Mouse (Mus musculus) gastrocnemius, postnatal 4 days (tissue): ENCODE measurements around the gene Eif3a. TPM values are rescaled to one million over a fixed set of nuclear protein-coding genes. Genes with fewer than 3 reads are reported as not detected.

Experiments
- DNase-seq, 2 experiments: peaks; one replicate each; pipeline ENCODE4 v3.0.0; 2021 to 2022; ENCODE audit warnings: low spot score in 2 of 2, mixed read lengths in 2 of 2
- long read RNA-seq, 2 experiments: library from polyadenylated mRNA; stranded (forward); transcript quantifications; one replicate each; pipeline ENCODE4 v2.0.0; 2021
- total RNA-seq, 2 experiments: library from RNA; stranded (reverse); gene quantifications; 2 replicates each; pipeline ENCODE4 v1.2.3; 2021

Gene Eif3a
- total RNA-seq, result 100 to 1,000 TPM; 123 to 135 TPM
- long read RNA-seq, experiment 1, full-length matches to known transcripts, result 55 of 87 reads
- long read RNA-seq, experiment 1, partial matches to known transcripts, result 25 of 87 reads
- long read RNA-seq, experiment 1, other reads (novel, unspliced or antisense), result 7 of 87 reads
- long read RNA-seq, experiment 2, full-length matches to known transcripts, result 83 of 115 reads
- long read RNA-seq, experiment 2, partial matches to known transcripts, result 19 of 115 reads
- long read RNA-seq, experiment 2, other reads (novel, unspliced or antisense), result 13 of 115 reads

DNA sequence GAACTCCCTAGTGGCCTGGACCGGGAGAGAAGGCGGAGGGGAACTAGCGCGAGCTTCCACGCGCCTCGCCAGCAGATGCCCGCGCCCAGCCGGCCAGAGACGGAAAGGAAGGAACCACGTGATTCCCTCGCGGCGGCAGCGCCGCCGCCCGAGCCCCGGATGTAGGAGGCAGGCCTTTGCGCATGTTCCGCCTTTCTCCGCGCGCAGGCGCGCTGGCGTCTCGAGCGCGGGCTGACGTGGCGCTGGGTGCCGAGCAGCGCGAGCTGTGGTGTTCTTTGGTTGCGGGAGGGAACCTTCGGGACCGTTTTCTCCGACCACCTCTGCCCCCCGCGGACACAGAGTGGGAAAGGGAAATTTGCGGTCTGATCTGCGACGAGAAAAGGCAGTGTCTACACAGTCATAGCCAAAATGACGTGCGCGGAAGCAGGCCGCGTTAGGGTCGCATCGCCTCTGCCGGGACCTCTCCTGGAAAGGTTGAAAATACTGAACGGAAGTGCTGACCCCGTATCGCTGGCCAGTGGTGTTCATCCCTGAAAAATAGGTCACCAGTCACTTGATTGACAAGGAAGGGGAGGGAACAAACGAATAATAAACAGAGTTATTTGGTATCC, at the start of gene Eif3a:
Gene Eif3a (minus strand): TSS at position 108 of the 611 bp plus-strand sequence.
- DNase-seq, result peak; percentile 92 to 96

DNA sequence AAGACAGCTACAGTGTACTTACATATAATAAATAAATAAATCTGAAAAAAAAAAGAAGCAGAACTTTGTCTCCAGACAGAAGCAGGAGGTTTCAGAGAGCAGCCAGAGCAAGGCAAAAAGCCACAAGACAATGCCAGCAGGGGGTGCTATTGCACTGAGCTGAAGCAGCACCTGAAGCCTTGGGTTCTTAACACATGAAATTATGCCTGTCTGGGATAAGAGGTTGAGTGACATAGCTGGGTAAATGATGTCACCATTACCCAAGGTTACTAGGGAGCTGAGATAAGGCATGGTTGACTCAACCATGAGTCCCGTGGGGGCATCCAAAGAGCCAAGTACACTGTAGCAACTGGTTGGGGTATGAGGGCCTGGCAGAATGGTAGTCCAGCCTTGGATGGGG, 47.3 kb upstream of the Eif3a start:
- peak; percentile 24 to 67 for DNase-seq

DNA sequence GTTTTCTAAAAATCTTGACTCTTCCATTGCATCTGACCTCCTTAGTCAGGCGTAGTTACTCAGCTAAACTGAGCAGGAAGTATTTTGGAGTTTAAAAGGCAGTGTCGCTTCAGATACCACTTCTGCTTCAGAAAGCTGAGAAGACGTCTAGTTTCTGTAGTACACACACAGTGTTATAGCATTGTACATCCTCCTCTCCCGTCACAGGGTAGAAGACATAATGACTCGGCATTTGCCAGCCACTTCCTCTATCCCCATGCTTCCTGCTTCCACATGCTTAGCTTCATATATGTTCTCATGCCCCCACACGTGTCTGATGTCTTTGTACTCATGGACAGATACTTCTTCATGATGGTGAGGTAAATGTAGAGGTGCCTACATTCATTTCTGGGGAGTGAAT, 28.2 kb upstream of the Eif3a start:
- no peak for DNase-seq

DNA sequence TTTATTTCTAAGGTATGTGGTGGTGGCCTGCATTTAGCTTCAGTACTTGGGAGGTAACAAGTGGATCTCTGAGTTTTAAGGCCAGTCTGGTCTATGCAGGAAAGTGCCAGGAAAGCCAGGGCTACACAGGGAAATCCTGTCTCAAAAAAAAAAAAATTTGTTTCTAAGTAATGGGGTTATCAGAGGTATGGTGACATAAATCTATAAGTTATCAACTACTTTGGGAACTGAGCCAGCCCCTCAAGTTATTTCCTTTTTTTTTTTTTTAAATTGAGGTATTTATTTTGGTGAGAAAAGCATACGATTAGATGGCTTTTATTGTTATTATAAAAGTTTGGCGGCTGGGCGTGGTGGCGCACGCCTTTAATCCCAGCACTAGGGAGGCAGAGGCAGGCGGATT, 22.7 kb upstream of the Eif3a start:
- DNase-seq, result no peak

DNA sequence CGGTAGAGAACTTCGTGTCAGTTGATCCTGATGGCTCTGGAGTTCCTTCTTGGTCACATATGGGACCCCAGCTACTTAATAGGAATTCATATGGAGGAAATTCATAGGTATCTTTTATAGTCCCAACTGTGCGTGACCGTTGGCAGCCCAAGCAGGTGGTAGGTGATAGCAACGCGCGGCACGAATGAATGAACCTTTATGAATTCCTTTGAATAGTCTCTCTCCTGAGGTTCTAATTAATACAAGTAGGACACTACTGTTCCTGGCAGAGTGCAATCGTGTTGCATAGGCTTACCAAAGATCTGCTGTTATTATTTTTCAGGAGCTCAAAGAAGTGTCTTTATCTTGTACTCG, 21.6 kb upstream of the Eif3a start:
- no peak for DNase-seq

DNA sequence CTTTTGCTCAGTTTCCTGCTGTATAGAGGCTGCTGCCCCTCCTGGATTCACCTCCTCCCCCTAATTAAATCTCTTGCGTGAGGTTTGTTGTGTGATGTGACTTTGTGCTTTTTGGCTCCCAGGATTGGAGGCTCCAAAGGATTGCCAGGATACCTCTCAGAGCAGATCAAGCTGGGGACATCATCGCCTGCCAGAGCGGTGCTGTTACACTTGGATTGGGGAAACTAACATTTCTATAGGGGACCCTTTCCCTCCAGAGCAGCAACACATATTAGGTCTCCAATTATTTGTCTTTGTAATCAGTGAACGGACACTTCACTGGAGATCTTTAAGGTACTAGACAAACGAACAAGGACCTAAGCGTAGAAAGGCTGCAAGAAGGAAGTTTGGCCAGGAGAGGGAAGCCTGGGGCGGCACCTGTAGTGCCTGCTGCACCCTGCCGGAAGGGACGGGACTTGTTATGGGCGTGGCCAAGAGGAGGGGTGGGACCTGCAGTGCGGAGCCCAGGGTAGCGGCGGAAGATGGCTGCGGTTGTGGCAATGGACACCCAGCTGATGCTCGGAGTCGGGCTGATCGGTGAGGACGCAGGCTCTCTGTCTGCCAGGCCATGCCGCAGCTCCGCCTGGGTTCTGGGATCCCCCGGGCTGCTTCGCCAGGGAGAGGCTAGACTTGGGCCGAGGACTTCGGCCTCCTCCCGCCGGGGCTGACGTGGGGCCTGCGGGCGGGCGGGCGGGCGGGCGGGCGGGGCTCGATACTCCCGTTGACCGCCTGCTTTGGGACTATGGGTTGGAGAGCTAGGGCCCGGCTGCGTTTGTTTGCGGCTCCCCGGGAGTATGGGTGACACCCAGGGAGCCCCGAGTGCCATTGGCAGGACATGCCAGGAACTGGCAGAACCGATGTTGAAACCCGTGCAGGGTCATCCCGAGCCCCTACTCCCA, 20.9 kb upstream of the Eif3a start, which contains the start of gene Fam45a:
Gene Fam45a (plus strand): TSS at position 488 of the 938 bp plus-strand sequence.
- peak; percentile 82 to 92 for DNase-seq

DNA sequence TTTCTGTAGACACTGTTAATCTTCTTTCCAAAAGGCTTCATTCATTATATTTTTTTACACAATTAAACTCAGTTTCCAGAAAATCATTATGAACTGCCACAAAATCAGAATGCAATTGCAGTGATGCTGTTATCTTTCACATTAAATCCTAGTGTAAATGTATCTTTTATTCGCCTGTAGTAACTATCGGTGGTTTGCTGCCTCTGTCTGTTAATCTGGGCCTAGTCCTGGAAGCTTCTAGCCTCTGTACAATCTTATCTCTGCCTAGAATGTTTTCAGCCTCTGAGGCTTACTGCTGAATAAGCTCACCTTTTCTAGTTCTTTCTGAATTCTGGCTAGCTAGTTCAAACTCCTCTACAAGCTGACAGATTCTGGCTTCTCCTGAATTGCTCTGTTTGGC, 19.5 kb upstream of the Eif3a start:
- DNase-seq, result no peak

DNA sequence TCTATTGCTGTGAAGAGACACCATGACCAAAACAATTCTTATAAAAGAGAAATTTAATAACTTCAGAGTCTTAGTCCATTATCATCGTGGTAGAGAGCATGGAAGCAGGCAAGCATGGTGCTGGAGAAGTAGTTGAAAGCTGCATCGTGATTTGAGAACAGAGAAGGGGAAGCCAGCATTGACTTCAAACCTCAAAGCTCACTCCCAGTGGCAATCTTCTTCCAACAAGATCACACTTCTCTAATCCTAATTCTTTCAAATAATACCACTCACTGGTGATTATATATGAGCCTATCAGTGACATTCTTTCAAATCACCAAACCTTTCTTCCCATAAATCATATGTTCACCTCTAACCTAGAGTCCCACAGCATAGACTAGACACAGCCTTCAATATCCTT, 14.4 kb upstream of the Eif3a start:
- no peak for DNase-seq

DNA sequence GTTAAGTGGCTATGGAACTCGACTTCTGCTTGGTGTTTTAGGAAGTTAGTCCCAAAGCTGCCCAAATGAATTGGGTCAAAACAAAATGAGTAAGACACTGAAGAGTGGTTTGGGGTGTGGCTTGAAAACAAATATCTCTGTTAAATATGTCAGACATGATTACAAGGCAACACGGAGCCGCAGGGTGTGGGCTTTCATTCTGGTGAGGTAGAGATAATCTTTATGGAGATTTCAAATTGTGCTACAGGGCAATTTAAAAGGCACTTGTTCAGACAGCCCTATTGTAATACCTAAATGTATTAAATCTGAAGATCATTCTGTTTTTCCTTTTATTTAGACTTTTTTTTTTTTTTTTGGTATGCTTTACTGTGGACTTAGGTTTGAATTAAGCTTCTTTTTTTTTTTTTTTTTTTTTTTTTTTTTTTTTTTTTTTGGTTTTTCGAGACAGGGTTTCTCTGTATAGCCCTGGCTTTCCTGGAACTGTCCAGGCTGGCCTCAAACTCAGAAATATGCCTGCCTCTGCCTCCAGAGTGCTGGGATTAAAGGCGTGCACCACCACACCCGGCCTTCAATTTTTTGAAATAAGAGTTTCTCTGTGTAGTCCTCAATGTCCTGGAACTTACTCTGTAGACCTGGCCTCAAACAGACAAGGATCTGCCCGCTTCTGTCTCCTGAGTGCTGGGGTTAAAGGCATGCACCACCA, 9.6 kb upstream of the Eif3a start:
- DNase-seq, result no peak

DNA sequence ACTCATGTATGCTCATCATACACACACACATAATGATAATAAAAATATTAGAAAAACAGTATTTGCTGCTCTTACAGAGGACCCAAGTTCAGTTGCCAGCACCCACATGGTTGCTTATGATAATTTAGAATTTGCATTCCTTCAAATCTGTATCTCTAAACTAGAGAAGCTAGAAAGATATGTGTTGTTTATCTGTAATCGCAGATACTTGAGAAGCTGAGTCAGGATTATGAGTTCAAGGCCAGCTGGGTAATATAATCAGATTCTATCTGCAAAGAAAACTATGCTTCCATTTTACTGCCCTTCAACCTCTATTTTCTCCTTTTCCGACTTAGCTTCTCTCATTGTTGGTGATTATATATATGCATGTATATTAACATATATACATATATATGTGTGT, 7.0 kb upstream of the Eif3a start:
- no peak for DNase-seq

DNA sequence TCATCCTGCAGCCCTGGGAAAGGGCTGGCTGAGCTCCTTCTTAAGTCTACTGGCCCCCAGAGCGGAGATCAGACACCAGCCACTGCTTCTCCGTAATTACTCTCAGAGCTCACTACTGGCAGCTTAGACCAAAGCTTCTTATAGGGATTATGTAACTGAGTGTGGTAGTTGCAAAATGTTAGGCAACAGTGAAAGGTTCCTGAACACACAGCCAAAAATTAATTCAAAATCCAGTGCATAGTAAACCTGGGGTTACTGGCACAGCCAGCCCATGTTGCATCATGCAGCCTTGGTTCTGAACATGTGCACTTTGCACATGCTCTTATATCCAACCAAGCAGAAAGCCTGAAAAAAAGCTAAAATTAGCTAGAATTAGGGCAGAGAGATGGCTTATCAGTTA, 4.8 kb upstream of the Eif3a start:
- no peak for DNase-seq

DNA sequence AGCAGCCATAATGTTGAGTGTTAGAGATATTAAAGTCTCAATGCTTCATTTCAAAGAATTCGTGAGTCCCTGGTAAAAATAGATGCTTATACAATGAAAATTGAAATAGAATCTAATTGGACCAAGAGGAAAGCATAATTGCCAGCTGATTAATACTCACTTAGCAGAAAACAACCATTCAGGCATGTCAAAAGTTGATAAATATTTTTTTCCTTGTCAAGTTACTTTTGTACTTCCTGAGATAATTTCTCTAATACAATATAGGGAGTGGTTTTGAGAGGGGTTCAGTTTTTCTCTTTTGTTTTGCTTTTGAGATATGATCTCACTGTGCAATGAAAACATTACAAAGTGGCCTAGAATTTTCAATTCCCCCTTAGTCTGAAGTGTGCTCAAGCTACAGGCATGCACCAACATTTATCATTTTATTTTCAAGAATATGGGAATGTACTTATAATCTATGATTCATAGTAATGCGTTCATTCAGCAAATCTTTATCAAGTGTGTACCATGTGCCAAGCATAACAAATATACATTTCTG, 2.8 kb upstream of the Eif3a start:
- DNase-seq, result no peak

DNA sequence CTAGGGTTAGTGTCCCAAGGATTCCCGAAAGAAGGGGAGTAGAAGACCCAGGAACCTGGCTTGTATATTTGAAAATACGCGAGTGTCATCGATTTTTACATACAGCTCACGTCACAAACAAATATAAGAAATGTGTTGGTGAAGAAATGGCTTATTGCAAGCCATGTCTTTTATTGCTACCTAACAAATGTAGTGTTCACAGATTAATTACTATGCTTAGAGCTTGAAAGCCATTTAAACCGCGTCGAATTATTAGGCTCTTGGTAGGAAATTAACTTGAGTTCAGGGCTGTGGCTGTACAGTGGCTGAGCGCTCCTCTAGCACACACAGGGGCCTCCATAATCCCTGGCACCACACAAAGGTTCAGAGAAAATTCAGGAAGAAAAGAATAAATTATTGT, 706 bp upstream of the Eif3a start:
- no peak for DNase-seq

DNA sequence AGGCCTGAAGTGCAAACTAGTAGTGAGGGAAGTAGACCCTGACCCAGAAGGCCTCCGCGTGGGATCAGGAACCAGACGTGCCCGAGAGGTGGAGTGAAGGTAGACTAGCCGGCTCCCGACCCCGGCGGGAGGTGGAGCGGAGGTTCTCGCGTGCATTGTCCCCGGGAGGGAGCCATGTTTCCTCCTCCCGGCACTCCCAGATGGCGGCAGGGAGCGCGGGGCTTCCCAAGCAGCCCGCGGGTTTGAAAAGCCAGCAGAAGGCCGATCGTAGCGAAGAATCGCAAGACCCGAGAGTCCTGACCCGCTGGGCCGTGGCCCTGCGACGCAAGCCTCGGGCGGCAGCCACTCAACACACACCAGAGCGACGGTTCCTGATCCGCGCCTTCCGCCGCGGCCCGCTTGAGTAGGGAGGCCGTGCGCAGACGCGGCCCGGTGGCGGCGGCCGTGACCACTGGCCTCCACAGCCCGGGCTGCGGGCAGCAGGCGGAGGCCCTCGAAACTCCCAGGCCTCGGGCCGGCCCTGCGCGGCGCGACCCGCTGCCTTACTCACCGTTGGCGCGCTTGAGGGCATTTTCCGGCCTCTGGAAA, 445 bp downstream of the Eif3a start:
- DNase-seq, result peak; percentile 46 to 62

DNA sequence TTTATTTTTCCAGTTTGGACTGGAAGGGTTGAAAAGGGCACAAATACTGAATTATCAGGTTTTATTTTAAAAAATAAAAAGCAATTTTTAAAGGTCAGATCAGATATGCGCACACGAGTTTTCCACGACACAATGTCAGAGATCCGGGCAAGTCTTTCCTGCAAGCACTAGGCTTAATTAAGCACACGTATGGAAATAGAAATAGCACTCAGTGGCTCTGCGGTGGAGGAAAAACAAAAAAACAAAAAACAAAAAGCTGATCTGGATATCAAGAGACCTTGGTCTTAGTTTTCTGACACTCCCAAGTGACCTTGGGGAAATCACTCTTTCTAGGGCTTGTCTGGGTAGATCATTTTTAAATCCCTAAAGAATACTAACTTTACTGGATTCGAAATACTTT, 1.0 kb downstream of the Eif3a start:
- DNase-seq, result no peak

DNA sequence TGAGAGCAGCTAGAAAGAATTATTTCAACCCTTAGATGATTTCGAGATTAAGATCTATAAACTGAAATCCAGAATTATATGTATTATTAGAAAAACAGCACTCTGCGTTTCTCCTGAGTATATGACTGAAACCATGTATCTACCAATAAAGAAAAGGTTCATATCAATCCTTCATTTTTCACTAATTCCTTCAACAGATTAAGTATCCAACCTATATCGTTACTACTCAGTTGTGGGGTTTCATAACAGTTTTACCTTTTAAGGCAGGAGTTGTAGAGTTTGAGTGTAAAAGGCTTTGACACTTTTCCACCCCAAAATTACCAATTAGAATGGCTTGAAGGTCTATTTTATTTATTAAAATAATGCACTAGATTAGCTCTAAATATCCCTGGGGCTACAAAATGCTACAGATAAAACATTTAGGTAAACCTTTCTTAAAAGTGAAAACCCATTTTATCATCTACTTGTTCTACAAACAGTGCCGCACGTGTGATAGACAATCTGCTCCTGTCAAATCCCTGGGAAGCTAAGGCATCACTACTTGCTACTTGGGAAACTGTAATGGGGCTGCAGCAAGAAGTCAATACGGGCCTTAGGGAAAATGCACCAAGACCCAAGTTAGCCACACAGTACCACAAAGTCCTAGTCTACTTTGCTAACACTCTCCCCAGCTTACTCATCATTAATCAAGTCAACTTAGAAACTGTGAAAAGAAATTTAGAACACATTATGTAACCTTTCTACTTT, 2.1 kb downstream of the Eif3a start:
- no peak for DNase-seq

DNA sequence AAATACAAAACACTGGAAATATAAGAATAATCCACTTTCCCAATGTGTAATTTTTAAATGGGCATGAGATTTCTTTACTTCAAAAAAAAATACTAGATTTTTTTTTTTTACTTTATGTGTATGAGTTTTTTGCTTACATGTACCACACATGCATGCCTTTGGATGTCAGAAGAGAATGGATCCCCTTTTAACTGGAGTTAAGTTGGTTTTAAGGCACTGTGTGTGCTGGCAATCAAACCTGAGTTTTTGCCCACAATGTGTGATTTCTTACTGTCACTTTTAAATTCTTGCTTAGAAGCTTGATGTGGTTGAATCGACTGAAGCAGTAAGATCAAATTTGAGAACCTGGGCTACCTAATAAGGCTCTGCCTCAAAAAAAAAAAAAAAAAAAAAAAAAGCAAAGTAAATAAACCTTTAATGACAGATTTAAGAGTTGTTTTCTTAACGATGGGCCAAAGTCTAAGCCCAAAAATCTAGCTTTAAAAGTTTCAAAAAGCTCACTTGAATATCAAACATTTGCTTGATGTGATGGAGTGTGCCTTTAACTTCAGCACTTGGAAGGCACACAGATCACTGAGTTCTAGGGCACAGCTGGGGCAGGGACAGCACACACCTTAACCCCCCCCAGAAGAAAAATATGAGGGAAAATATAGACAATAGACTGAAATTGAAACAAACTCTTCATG, 2.9 kb downstream of the Eif3a start:
- no peak for DNase-seq

DNA sequence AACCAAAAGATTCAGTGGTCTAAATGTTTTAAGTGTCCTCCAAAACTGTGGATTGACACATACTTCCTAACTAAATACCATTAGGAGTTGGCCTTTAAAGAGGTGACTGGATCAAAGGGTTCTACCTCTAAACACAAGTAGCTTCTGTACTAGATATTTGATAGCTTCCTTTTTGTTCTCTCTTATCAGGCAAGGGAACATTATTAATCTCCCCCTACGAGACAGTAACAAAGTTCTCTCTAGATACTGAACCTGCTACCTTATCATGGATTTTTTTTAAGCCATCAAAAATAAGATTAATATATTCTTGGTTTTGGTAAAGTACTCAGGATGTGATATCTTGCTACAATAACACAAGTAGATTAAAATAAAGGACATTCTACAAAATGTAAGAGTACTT, 5.7 kb downstream of the Eif3a start:
- no peak for DNase-seq

DNA sequence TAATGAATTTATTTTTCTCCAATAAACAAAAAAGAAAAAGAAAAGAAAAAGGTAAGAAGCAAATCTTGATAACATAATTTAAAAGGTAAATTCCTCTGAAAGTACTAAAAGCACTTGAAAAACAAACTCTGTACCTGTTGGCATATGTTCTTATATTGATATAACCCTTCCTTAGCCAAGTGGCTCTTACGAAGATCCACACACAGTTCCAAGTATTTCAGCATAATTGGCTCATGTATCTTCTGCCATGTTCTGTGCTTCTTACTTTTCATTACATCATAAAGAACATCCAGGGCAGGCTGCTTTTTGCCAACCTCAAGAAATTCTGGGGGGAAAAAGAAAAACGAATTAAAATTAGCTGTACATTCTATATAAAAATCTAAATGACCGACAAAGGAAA, 8.4 kb downstream of the Eif3a start:
- no peak for DNase-seq

DNA sequence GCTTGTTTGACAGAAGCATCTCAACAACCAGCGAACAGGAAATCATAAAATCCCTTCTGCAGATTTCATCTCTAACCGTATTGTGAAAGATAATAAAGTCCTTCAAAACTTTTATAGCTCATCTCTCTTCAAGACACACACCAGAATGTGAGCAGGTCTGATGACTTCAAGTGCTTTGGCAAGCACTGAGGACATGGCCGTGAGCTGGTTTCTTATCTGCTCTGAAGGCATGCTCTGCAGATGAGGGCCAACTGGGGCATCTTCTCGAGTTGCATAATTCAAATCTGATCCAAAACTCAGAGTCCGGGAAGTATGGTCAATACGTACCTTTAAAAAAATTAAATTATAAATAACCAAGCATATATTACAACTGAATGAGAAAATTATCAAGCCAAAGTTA, 17.1 kb downstream of the Eif3a start:
- no peak for DNase-seq
